Mouse (Mus musculus) heart, adult 2 months (tissue): ENCODE results near the gene Fam3c. TPM values are rescaled to one million over a fixed set of nuclear protein-coding genes. Genes with fewer than 3 reads are reported as not detected.

ENCODE experiments used
- DNase-seq, 2 experiments: peaks; one replicate each; pipeline ENCODE4 v3.0.0; 2021
- H3K27ac ChIP-seq: fragments of 200-600 bp; 2 replicates; pipeline ENCODE4 v1.8.1; 2022
- H3K27me3 ChIP-seq: fragments of 200-500 bp; 2 replicates; pipeline ENCODE4 v1.6.1; 2012; ENCODE audit warnings: mild to moderate bottlenecking, low read length, inconsistent platforms, mixed read lengths; ENCODE audit not compliant: control insufficient read depth, insufficient read depth
- H3K36me3 ChIP-seq: fragments of 200-500 bp; 2 replicates; pipeline ENCODE4 v1.6.1; 2012; ENCODE audit warnings: low read length, inconsistent platforms; ENCODE audit not compliant: control insufficient read depth, insufficient read depth
- H3K4me1 ChIP-seq: fragments of 200-500 bp; 2 replicates; pipeline ENCODE4 v1.6.1; 2011; ENCODE audit warnings: low read length; ENCODE audit not compliant: control insufficient read depth, insufficient read depth
- H3K4me3 ChIP-seq: fragments of 200-600 bp; 2 replicates; pipeline ENCODE4 v1.8.1; 2022
- H3K79me2 ChIP-seq: fragments of 200-500 bp; replicated peaks from 2 replicates; pipeline ENCODE4 v1.6.1; 2012; ENCODE audit warnings: mild to moderate bottlenecking, inconsistent platforms, low read length, moderate library complexity, mixed read lengths; ENCODE audit not compliant: control insufficient read depth, insufficient read depth
- H3K9ac ChIP-seq: fragments of 200-500 bp; 2 replicates; pipeline ENCODE4 v1.6.1; 2012; ENCODE audit warnings: low read depth, mild to moderate bottlenecking, control low read depth, inconsistent platforms, low read length, mixed read lengths
- CTCF ChIP-seq: fragments of 200-600 bp; IDR thresholded peaks from 2 replicates; pipeline ENCODE4 v1.8.1; 2022; ENCODE audit warnings: antibody characterized with exemption, mild to moderate bottlenecking, moderate library complexity
- EP300 ChIP-seq: fragments of 200-500 bp; IDR thresholded peaks from 2 replicates; pipeline ENCODE4 v1.6.1; 2011; ENCODE audit warnings: low read depth, low read length, control low read depth; ENCODE audit not compliant: insufficient read depth
- POLR2A ChIP-seq: fragments of 200-500 bp; IDR thresholded peaks from 2 replicates; pipeline ENCODE4 v1.6.1; 2011; ENCODE audit warnings: mild to moderate bottlenecking, low read depth, low read length, control low read depth; ENCODE audit not compliant: insufficient read depth
- WGBS: fragments of 180-500 bp; shearing (Covaris S2); methylation state at CpG from one replicate; pipeline ENCODE4 v1.1.7; 2018; 5-methylcytosine and 5-hydroxymethylcytosine counted together
- intact Hi-C: fragments of 180-260 bp; cut with DNase I; formaldehyde crosslinking; loops from one replicate; pipeline ENCODE4 v1.15.1; 2025
- polyA plus RNA-seq: library from polyadenylated mRNA; depleted of rRNA; stranded (reverse); fragments of >200 nt; gene quantifications from 2 replicates; pipeline ENCODE4 v1.2.3, GENCODE M21; 2012
- total RNA-seq, 2 experiments: library from RNA; stranded (reverse); gene quantifications; 2 replicates each; pipeline ENCODE4 v1.2.3; 2021

The Fam3c gene
- total and polyA plus RNA-seq, 3 experiments = 3.4 to 27.4 (median 27.3) TPM

- no peak for TF ChIP-seq EP300
- TF ChIP-seq CTCF = no peak
- no peak for TF ChIP-seq POLR2A
- Histone ChIP-seq H3K4me3 (no peak overlapping the region), H3K79me2 (peaks cover under 1% of the 10 kb centered on the region; the same call in 1 of the 2 replicates), H3K9ac (no peak overlapping the region), H3K4me1 (peaks cover 3% of the 10 kb centered on the region), H3K36me3 (no peaks in the 10 kb centered on the region), H3K27ac (no peak overlapping the region), H3K27me3 (no peaks in the 10 kb centered on the region)
- WGBS = 37% methylated on average over 1 of the region's 1 CpGs
- intact Hi-C loops = no loop called here
- DNase-seq = no peak
These were observed 3.0 kb upstream of the Fam3c start for GRCm38 (mm10) chr6:22359019-22359418.

GRCm38 (mm10) chr6:22357351-22357750, 1.3 kb upstream of the Fam3c start:
- TF ChIP-seq CTCF (no peak), POLR2A (no peak), EP300 (no peak)
- WGBS = 97% methylated on average over 4 of the region's 4 CpGs
- no peak overlapping the region for H3K27ac ChIP-seq
- peaks cover 2% of the 10 kb centered on the region for H3K79me2 ChIP-seq
- DNase-seq = no peak
- no peaks in the 10 kb centered on the region for H3K36me3 ChIP-seq
- H3K4me1 ChIP-seq = peaks cover 3% of the 10 kb centered on the region
- intact Hi-C loops = no loop called here
- no peaks in the 10 kb centered on the region for H3K27me3 ChIP-seq
- no peak overlapping the region for H3K9ac ChIP-seq
- H3K4me3 ChIP-seq = no peak overlapping the region

- no peaks in the 10 kb centered on the region for H3K27me3 ChIP-seq
- DNase-seq = no peak
- H3K79me2 ChIP-seq = peaks cover 2% of the 10 kb centered on the region
- WGBS = 2% methylated on average over 50 of the region's 62 CpGs
- H3K9ac ChIP-seq = peak overlapping the region; percentile 99
- no peak for TF ChIP-seq POLR2A
- peak overlapping the region; percentile 86 for H3K4me3 ChIP-seq
- intact Hi-C loops = loop anchor here (1.0 to 2.0 kb wide), 2 partner anchors 15 to 30 kb away; no protein-coding TSS in a partner anchor
- peaks cover 3% of the 10 kb centered on the region for H3K4me1 ChIP-seq
- peaks cover 2% of the 10 kb centered on the region; the same call in 1 of the 2 replicates for H3K36me3 ChIP-seq
- peak overlapping the region; percentile 75 for H3K27ac ChIP-seq
These were observed 502 bp downstream of the Fam3c start for GRCm38 (mm10) chr6:22355396-22356085.

- WGBS = 84% methylated on average over 7 of the region's 7 CpGs
These were observed 1.4 kb downstream of the Fam3c start for GRCm38 (mm10) chr6:22354675-22355074.

GRCm38 (mm10) chr6:22354031-22354430, 2.0 kb downstream of the Fam3c start:
- Histone ChIP-seq H3K79me2 (peaks cover 2% of the 10 kb centered on the region), H3K27me3 (no peaks in the 10 kb centered on the region), H3K4me3 (no peak overlapping the region), H3K4me1 (peaks cover 6% of the 10 kb centered on the region), H3K36me3 (peaks cover 3% of the 10 kb centered on the region; the same call in 1 of the 2 replicates), H3K9ac (0 out of 2 replicates have a peak overlapping the region, but pooled peaks have one; percentile 14), H3K27ac (no peak overlapping the region)
- WGBS = 32% methylated on average over 1 of the region's 1 CpGs
- intact Hi-C loops = loop anchor here (2.0 kb wide), 1 partner anchor 13 kb away; no protein-coding TSS in a partner anchor
- TF ChIP-seq CTCF = no peak
- no peak for TF ChIP-seq EP300
- no peak for DNase-seq

More at GRCm38 (mm10) chr6:22354675-22355074, 1.4 kb downstream of the Fam3c start:
- H3K27me3 ChIP-seq = no peaks in the 10 kb centered on the region
- H3K4me1 ChIP-seq = peaks cover 4% of the 10 kb centered on the region
- peak overlapping the region; percentile 75; the same call in 1 of the 2 replicates for H3K27ac ChIP-seq
- no peak for TF ChIP-seq EP300
- TF ChIP-seq POLR2A = no peak
- TF ChIP-seq CTCF = no peak
- H3K79me2 ChIP-seq = peaks cover 2% of the 10 kb centered on the region
- H3K9ac ChIP-seq = no peak overlapping the region
- intact Hi-C loops = loop anchor here (2.0 kb wide), 1 partner anchor 14 kb away; no protein-coding TSS in a partner anchor
- H3K4me3 ChIP-seq = peak overlapping the region; percentile 86; the same call in 1 of the 2 replicates
- no peak for DNase-seq
- peaks cover 3% of the 10 kb centered on the region; the same call in 1 of the 2 replicates for H3K36me3 ChIP-seq

- Histone ChIP-seq H3K27ac (no peak overlapping the region), H3K9ac (no peak overlapping the region), H3K4me3 (no peak overlapping the region), H3K36me3 (peaks cover 3% of the 10 kb centered on the region), H3K79me2 (peaks cover 3% of the 10 kb centered on the region), H3K27me3 (no peaks in the 10 kb centered on the region), H3K4me1 (peaks cover 8% of the 10 kb centered on the region)
- DNase-seq = no peak
- TF ChIP-seq POLR2A (no peak), CTCF (no peak), EP300 (no peak)
- 82% methylated on average over 9 of the region's 9 CpGs for WGBS
- intact Hi-C loops = no loop called here
These were observed 4.5 kb downstream of the Fam3c start for GRCm38 (mm10) chr6:22351551-22351950.
